Mouse (Mus musculus): ENCODE results near the gene Robo4.

- no peak for TF ChIP-seq POLR2A (IDR thresholded peaks at IDR 0.05; ENCODE audit: low read depth, low read length)
- TF ChIP-seq CTCF (IDR thresholded peaks at IDR 0.05; ENCODE audit: borderline replicate concordance, insufficient read depth, low read length) = no peak
Measured at GRCm38 (mm10) chr9:37432026-37432666, 30.4 kb downstream of the Robo4 start.
